Mouse (Mus musculus) lung, postnatal 0 days (tissue): ENCODE results near the gene Neurod1.

Experiments
- CTCF ChIP-seq: IDR thresholded peaks from 2 replicates; pipeline ENCODE4 v1.5.1; 2016; ENCODE audit warnings: antibody characterized with exemption, mild to moderate bottlenecking
- EP300 ChIP-seq: IDR thresholded peaks from 2 replicates; pipeline ENCODE4 v1.6.1; 2016; ENCODE audit warnings: antibody characterized with exemption, mild to moderate bottlenecking, control low read depth

GRCm38 (mm10) chr2:79421696-79422095, 34.9 kb downstream of the Neurod1 start:
- TF ChIP-seq CTCF (no peak), EP300 (no peak)
